Mouse (Mus musculus): ENCODE measurements around the gene Olfr877.

The Olfr877 gene

GRCm38 (mm10) chr9:37853969-37854368 lies at the start of gene Olfr877:
Gene Olfr877 (plus strand): TSS chr9:37854269.
- CTCF ChIA-PET, result no interaction called here

GRCm38 (mm10) chr9:37807235-37807634 lies 46.8 kb upstream of the Olfr877 start:
- CTCF ChIA-PET, result no interaction called here

- CTCF ChIA-PET, result no interaction called here
These were observed 45.6 kb upstream of the Olfr877 start for GRCm38 (mm10) chr9:37808456-37808855.

GRCm38 (mm10) chr9:37808976-37809375 lies 45.1 kb upstream of the Olfr877 start:
- CTCF ChIA-PET, result no interaction called here

- CTCF ChIA-PET, result no interaction called here
These were observed 39.4 kb upstream of the Olfr877 start for GRCm38 (mm10) chr9:37814696-37815095.

GRCm38 (mm10) chr9:37829881-37830280 lies 24.2 kb upstream of the Olfr877 start:
- CTCF ChIA-PET, result no interaction called here

- CTCF ChIA-PET, result no interaction called here
These were observed 20.7 kb upstream of the Olfr877 start for GRCm38 (mm10) chr9:37833341-37833740.

- CTCF ChIA-PET, result no interaction called here
These were observed 4.8 kb upstream of the Olfr877 start for GRCm38 (mm10) chr9:37849267-37849666.

- CTCF ChIA-PET, result no interaction called here
These were observed 9.3 kb downstream of the Olfr877 start for GRCm38 (mm10) chr9:37863325-37863724.

GRCm38 (mm10) chr9:37870246-37870645 lies 16.2 kb downstream of the Olfr877 start:
- CTCF ChIA-PET, result no interaction called here

- CTCF ChIA-PET, result no interaction called here
These were observed 17.0 kb downstream of the Olfr877 start for GRCm38 (mm10) chr9:37871097-37871496.

- CTCF ChIA-PET, result no interaction called here
These were observed 17.5 kb downstream of the Olfr877 start for GRCm38 (mm10) chr9:37871536-37871935.

GRCm38 (mm10) chr9:37890960-37891359 lies 36.9 kb downstream of the Olfr877 start:
- CTCF ChIA-PET, result no interaction called here

- CTCF ChIA-PET, result no interaction called here
These were observed 42.6 kb downstream of the Olfr877 start, which contains the start of gene Olfr145 for GRCm38 (mm10) chr9:37896661-37897060. Gene Olfr145 (plus strand): TSS chr9:37896724.

- CTCF ChIA-PET, result no interaction called here
These were observed 51.5 kb downstream of the Olfr877 start for GRCm38 (mm10) chr9:37905555-37905954.
